Mouse (Mus musculus) frontal cortex, adult (tissue): ENCODE measurements around the gene Gm21149.
"Not testable (repeated sequence)": the region's sequence is repeated elsewhere in the genome, so short reads cannot be mapped to it uniquely, and the experiment has no call there.

Experiments used
- ATAC-seq: cut with Nextera tagmentation; 2 replicates; pipeline ENCODE4 v1.9.2; 2017; ENCODE audit warnings: mild to moderate bottlenecking, moderate library complexity, mixed read lengths; ENCODE audit not compliant: low TSS enrichment

Gene Gm21149

DNA sequence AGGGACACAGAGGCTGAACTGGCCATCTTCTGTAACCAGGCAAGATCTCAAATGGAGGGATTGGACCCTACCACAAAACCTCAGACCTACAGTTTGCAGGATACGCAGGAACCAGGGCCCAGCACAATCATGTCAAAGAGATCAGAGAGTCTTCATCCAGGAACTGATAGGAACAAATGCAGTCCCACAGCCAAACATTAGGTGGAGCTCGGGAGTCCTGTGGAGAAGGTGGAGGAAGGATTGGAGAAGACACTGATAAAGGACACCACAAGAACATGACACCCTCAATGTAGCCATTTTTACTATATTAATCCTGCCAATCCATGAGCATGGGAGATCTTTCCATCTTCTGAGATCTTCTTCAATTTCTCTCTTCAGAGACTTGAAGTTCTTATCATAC lies 12.8 kb downstream of the Gm21149 start:
- ATAC-seq: not testable (repeated sequence)

DNA sequence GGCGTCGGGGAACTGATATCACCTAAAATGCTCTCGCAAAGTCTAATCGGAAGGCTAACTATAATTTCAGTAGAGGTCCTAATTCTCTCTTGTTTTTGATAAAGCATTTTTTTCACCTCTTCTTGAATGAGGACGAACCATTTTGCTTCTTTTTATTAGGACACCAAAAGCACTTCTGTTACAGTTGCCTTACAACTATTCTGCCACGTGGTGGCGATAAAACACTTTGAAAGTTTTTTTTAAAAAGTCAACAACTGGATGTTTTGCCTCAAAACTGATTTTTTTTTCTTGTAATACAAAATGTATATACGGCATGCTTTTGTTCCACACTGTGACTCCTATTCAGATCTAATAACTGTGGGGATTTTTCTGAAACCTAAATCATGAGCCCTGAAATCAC lies 14.7 kb downstream of the Gm21149 start:
- ATAC-seq: not testable (repeated sequence)

DNA sequence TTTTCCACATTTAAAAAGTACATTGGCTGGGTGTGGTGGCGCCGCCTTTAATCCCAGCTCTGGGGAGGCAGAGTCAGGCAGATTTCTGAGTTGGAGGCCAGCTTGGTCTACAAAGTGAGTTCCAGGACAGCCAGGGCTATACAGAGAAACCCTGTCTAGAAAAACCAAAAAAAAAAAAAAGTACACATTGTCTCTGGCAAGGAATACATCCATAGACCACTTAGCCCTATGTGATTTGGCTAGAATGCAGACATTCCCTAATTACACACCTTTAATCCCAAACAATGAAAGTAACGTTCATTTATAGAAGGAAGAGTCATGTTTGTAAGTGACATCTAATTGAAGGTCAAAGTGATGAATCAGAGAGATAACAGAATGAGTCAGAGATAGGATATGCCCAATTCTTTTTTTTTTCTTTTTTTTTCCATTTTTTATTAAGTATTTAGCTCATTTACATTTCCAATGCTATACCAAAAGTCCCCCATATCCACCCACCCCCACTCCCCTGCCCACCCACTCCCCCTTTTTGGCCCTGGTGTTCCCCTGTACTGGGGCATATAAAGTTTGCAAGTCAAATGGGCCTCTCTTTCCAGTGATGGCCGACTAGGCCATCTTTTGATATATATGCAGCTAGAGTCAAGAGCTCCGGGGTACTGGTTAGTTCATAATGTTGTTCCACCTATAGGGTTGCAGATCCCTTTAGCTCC lies 18.3 kb downstream of the Gm21149 start:
- ATAC-seq: not testable (repeated sequence)
